Mouse (Mus musculus) embryonic stem cell, embryonic (primary cell): Measurements from ENCODE around the gene Stard13.

Source experiments
- CTCF ChIA-PET, 4 experiments: fragments of 300-600 bp in 2 of 4; fragments of 350-600 bp in 2 of 4; sonication (Branson Sonifier 250); formaldehyde crosslinking; loops; one replicate each; lab custom pipeline; 2022; ENCODE audit warnings: inconsistent platforms in 2 of 4; lab: Charles Lee
- POLR2A ChIA-PET, 4 experiments: fragments of 300-600 bp in 2 of 4; fragments of 350-600 bp in 2 of 4; sonication (Branson Sonifier 250); formaldehyde crosslinking; loops; one replicate each; lab custom pipeline; 2022; ENCODE audit warnings: antibody characterized with exemption in 4 of 4, inconsistent platforms in 1 of 4; lab: Charles Lee

Gene Stard13

DNA sequence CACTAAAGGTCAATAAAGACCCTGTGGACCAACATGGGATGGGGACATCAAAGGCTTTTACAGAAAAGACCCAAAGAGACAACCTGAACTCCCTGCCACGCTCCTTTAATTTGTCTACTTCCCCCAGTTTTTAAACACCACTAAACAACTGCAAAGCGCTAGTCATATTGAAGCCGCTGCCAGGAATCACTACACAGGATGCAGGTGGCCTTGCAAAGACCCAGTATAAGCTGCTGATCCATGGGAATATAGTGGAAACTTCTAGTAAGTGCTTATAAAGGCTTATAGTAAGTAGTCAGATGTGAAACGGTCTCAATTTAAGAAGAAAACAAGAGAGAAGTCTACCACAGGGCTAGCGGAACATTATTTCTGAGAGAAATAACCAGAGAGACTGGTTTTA is 42.9 kb downstream of the Stard13 start:
- ChIA-PET POLR2A (interaction anchor here in 1 of 4 experiments (0.6 to 0.7 kb wide), 2 partner anchors 65 to 155 kb away, joined by 3 to 4 read pairs; no protein-coding TSS in a partner anchor), CTCF (interaction anchor here in 2 of 4 experiments (0.7 to 1.3 kb wide), 3 partner anchors 62 to 547 kb away, joined by 3 read pairs; no protein-coding TSS in a partner anchor)

DNA sequence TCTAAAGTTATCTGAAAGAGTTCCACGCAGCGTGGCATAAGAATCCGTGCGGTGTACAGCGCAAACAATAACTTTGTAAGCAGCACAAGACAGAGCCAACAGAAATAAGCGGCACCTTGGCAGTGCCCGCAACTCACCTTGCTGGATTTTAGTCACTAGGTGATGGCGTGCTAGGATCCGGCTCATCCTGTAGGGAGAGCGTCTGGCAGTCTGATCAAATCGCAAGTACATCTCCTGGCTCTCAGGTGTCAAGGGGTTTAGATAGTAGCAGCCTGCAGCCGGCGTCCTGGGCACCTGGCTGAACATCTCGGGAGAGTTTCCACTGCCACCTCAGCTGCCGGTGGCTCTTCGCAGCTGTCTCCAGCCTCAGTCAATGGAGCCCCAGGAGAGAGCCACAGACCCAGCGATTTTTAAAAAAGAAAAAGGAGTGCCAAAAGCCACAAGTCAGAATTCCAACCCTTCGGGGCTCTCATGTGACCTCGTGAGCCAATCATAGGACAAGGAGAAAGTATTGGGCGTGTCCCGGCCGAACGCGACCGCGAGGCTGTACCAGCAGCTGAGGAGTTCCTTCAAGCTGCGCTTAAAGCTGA is 43.8 kb downstream of the Stard13 start:
- CTCF ChIA-PET = interaction anchor here in 1 of 4 experiments (1.3 kb wide), 1 partner anchor 497 kb away, joined by 3 read pairs; no protein-coding TSS in a partner anchor
- POLR2A ChIA-PET = interaction anchor here in 3 of 4 experiments (0.5 to 0.7 kb wide), 4 partner anchors 9 to 753 kb away, joined by 3 to 11 read pairs (median 5); no protein-coding TSS in a partner anchor

GRCm38 (mm10) chr5:151189321-151189720 is 44.3 kb downstream of the Stard13 start:
- ChIA-PET POLR2A (interaction anchor here in 1 of 4 experiments (0.5 to 0.6 kb wide), 2 partner anchors 9 to 452 kb away, joined by 3 read pairs; no protein-coding TSS in a partner anchor), CTCF (no interaction called here)

DNA sequence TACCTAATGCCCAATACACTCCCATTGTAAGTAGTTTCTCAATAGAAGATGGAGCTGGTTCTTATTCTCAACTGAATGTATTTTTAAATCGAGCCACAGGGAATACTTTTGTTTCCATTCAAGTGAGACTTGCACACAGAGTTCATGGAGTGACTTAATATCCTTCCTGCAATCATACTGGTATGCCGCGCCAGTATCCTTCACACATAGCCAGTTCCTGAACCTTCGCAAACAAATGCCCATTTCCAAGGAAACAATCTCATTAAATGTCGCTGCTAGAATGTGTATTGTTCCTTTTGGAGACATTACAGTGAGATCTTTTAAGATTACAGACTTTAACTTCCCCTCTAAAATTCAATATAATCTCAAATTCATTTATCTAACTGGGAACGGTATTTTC is 45.0 kb downstream of the Stard13 start:
- POLR2A ChIA-PET = no interaction called here
- CTCF ChIA-PET = no interaction called here

DNA sequence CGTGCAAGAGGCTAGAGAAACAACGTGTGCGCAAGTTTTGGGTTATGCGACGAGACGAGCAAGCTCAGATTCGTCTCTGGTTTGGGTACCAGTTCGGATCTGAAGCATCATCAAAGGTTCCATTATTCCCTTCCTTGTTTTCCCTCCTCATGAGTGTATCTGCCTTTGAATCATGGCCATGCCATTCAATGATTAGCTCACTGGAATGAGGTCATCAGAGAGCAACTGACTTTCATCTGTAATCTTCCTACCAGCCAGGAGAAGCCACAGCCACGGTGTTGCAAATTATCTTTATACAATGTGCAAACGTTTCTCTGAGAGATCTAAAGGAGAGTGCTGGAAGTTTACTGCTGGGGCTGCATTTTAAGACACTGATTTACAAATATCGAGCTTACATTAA is 46.3 kb downstream of the Stard13 start:
- POLR2A ChIA-PET = no interaction called here
- CTCF ChIA-PET = interaction anchor here in 1 of 4 experiments (0.6 kb wide), 1 partner anchor 452 kb away, joined by 3 read pairs; no protein-coding TSS in a partner anchor

DNA sequence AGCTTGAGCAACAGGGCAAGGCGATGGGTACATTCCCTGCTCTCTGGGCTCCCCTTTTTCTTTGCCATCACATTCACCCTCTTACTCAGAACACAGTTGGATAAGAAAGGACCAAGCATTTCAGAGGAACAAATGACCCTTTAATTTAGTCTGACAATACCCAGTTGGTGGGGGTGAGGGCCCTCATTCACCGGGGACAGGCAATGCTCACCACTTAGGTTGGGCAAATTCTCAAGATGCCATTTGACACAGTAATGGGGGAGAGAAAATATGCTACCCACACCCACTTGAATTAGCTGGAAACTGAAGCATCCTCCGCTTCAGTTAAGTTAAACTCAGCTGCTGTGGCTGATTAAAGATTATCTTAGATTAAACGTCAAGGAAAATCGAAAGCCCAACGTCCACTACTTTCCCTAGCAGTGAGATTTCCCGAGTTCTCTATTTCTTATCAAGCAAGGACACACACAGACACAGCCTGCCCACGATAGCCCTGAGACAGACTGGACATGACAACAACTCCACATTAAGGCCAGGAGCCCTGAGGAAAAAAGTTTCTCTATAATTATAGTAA is 48.3 kb downstream of the Stard13 start:
- ChIA-PET POLR2A (no interaction called here), CTCF (no interaction called here)

DNA sequence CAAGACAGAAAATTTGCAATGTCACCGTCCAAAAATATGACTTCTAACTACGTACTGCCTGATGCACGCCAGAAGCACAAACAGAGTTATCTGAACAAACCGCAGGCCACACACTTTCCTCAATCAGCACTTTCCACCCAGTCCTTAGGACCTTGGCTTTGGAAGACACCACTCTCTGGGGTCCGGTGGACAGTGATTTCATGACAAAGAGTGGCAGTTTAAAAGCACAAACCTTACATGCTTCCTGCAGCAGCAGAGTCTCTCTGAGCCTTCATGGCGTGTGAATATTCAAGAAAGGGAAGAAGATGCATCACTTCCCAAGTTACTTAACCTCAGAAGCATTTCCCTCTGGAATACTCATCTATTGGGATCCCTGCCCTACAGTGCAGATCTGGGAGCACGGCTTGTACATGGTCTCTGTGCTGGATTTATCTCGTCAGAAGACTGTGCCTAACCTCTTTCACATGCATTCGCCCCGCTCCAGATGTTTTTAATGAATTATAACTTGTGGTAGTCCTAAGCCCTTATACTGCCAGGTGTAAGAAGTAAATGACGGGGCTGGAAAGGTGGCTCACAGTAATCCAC is 49.9 kb downstream of the Stard13 start:
- POLR2A ChIA-PET = no interaction called here
- CTCF ChIA-PET = no interaction called here

- ChIA-PET POLR2A (no interaction called here), CTCF (no interaction called here)
These were observed 52.3 kb downstream of the Stard13 start for GRCm38 (mm10) chr5:151181288-151181687.

DNA sequence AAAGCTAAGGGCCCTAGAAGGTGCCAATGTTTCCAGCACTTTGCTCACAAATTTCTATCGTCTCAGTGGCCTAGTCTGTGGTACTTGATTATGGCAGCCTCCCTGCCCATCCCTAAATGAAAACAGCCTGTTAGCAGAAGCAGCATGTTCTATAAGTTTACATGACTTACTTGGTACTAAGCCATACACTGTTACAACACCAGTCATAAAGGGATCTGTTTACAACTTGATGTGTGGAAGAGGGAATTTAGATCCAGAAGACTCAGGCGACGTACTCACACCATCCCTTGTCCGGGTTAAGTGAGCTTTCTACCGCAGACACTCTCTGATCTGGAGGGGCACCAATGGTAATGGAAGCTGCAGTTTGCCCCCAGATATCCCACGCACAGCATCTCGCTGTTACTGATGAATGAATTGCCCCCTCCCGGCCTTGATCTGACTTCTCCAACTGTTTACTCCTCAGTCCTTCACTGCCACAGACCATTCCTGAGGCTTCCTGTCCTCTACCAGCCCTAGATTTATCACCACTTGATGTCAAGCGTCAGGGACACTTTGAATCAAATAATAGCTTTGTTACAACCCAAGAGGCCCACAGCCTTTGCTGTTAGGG is 53.4 kb downstream of the Stard13 start:
- CTCF ChIA-PET = no interaction called here
- POLR2A ChIA-PET = no interaction called here

DNA sequence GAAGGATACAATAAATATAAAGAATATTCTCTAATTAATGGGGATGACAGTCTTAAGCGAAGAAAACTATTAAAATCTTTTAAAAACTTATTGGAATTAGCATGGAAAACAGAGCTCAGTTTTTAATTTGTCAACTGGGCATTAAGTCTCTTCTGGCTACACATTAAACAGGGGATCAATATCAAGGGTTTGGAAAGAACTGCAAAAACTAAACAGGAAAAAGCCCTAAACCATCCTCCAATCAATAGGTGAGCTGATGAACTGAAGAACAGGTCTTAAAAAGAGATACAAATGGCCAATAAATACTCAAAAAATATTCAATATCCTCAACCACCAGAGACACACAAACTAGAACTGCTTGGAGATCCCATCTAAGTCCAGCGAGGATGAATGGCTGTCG is 56.5 kb downstream of the Stard13 start:
- POLR2A ChIA-PET = no interaction called here

DNA sequence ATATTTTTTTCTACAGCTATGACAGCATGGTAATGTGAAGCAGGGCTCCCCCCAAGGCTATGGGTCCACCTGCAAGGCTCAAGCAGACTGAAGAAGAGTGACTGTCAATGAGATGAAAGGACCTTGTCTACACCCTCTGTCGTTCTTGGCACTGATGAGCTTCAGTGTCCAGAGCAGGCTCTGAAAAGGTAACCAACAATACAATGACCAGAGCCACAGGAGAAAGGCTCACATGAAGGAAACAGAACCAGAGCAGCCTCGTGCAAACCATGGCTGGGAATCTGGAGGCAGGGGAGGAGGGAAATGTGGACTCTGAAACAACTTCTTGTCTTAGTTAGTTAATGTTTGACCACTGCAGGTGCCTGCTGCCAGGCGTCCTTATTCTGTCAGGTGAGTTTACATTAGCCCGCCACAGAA is 57.7 kb downstream of the Stard13 start:
- CTCF ChIA-PET = no interaction called here

More for the DNA sequence above, 56.5 kb downstream of the Stard13 start:
- CTCF ChIA-PET = no interaction called here

GRCm38 (mm10) chr5:151174485-151175460 is 58.9 kb downstream of the Stard13 start:
- CTCF ChIA-PET = interaction anchor here in 1 of 4 experiments (0.6 kb wide), 1 partner anchor 25 kb away, joined by 5 read pairs; no protein-coding TSS in a partner anchor
- POLR2A ChIA-PET = no interaction called here

More for the DNA sequence above, 57.7 kb downstream of the Stard13 start:
- POLR2A ChIA-PET = no interaction called here

- ChIA-PET CTCF (no interaction called here), POLR2A (no interaction called here)
These were observed 59.9 kb downstream of the Stard13 start for GRCm38 (mm10) chr5:151173774-151174173.

DNA sequence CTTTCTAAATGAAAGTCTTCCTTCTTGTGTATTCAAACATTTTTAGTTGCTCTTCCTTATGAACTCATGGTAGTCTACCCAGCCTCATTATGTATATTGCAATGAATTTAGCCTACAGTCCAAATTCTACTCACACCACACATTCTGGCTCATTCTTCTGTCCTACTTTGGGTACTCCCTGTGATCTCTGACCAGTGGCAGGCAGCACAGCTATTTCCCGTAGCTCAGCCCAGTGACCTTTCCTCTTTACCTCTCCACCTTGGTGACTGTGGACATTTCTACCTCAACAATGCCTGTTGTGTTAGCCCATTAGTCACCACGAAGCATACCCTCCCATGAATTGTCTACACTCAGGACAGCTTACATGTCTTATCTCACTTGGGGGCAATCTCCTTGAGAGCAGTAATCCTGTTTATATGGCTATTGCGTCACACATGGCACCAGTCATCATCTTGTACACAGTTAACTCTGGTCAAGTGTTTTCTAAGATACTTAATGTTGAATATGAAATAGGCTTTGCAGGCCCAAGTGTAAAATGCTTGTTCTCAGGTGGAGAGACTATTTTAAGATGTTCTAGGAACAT is 63.4 kb downstream of the Stard13 start:
- CTCF ChIA-PET = interaction anchor here in 1 of 4 experiments (0.6 kb wide), 1 partner anchor 52 kb away, joined by 3 read pairs; no protein-coding TSS in a partner anchor
- POLR2A ChIA-PET = interaction anchor here in 1 of 4 experiments (0.6 kb wide), 1 partner anchor 62 kb away, joined by 3 read pairs; no protein-coding TSS in a partner anchor

- CTCF ChIA-PET = no interaction called here
- POLR2A ChIA-PET = no interaction called here
These were observed 65.4 kb downstream of the Stard13 start for GRCm38 (mm10) chr5:151168191-151168590.

DNA sequence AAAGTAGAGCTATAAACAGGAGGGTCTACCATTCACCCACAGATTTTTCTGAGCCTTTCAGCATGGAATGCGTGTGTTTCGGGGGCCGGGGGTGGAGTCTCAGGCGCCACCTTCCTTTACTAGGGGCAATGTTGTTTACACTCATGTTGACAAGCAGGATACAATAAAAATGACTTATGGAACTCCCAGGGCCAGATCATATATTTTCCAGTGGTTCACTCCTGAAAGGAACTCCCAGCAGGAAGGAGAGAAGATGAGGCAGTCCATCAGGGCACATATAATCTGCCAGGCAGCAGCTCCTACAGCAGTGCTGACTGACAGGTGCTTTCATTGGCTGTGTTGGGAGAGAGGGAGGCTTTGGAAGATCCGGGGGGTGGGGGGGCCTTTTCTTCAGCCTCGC is 66.0 kb downstream of the Stard13 start:
- POLR2A ChIA-PET = no interaction called here
- CTCF ChIA-PET = no interaction called here

- ChIA-PET POLR2A (interaction anchor here in 1 of 4 experiments (0.6 kb wide), 1 partner anchor 33 kb away, joined by 6 read pairs; no protein-coding TSS in a partner anchor), CTCF (interaction anchor here in 1 of 4 experiments (0.5 kb wide), 1 partner anchor 187 kb away, joined by 3 read pairs; no protein-coding TSS in a partner anchor)
These were observed 67.4 kb downstream of the Stard13 start for GRCm38 (mm10) chr5:151166266-151166665.

- CTCF ChIA-PET = no interaction called here
- POLR2A ChIA-PET = no interaction called here
These were observed 68.1 kb downstream of the Stard13 start for GRCm38 (mm10) chr5:151165381-151166016.
